Mouse (Mus musculus): ENCODE measurements around the gene Ovca2.

DNA sequence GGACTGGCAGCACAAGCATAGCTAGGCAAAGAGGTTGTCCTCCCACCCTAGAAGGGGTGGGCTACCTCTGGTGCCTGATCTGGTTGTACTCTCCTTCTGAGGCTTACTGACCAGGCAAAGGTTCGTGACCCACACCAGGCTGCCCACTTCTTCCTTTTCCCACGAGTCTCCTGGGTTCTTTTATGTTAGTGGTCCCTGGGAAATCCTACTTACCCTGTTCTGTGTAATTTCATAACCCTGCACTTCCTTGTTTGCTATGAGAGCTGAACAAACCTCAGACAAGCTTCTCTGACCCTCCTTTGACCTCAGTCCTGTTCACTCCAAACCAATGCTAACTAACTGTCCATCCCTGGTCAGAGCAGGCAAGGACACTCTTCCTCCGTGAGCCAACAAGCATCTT is 37.6 kb downstream of the Ovca2 start:
- no peak for TF ChIP-seq CTCF (IDR thresholded peaks at IDR 0.05; ENCODE audit: borderline replicate concordance, control insufficient read depth, extremely low read depth, insufficient read depth, low read length, poor library complexity)
- TF ChIP-seq POLR2A (IDR thresholded peaks at IDR 0.05; ENCODE audit: control insufficient read depth, extremely low read depth, insufficient read depth, low read length, poor library complexity): no peak

Data from thymus, adult 2 months (tissue).